Mouse (Mus musculus) erythroblast, embryonic 14.5 days (primary cell): Measurements from ENCODE around the gene Gm10718.
"Not testable (repeated sequence)": the region's sequence is repeated elsewhere in the genome, so short reads cannot be mapped to it uniquely, and the experiment has no call there.

Source experiments
- GATA1 ChIP-seq: IDR thresholded peaks from 2 replicates; pipeline ENCODE4 v1.6.1; 2012; ENCODE audit warnings: low read length, inconsistent platforms, mixed read lengths
- TAL1 ChIP-seq: IDR thresholded peaks from 3 replicates; pipeline ENCODE4 v1.6.1; 2012; ENCODE audit warnings: low read length, inconsistent platforms, mixed read lengths

- not testable (repeated sequence) for TF ChIP-seq GATA1, TAL1
Observed at GRCm38 (mm10) chr9:3029276-3030000, 6.1 kb downstream of the Gm10718 start.
